Mouse (Mus musculus): ENCODE results near the gene Ndufs2.

The Ndufs2 gene

DNA sequence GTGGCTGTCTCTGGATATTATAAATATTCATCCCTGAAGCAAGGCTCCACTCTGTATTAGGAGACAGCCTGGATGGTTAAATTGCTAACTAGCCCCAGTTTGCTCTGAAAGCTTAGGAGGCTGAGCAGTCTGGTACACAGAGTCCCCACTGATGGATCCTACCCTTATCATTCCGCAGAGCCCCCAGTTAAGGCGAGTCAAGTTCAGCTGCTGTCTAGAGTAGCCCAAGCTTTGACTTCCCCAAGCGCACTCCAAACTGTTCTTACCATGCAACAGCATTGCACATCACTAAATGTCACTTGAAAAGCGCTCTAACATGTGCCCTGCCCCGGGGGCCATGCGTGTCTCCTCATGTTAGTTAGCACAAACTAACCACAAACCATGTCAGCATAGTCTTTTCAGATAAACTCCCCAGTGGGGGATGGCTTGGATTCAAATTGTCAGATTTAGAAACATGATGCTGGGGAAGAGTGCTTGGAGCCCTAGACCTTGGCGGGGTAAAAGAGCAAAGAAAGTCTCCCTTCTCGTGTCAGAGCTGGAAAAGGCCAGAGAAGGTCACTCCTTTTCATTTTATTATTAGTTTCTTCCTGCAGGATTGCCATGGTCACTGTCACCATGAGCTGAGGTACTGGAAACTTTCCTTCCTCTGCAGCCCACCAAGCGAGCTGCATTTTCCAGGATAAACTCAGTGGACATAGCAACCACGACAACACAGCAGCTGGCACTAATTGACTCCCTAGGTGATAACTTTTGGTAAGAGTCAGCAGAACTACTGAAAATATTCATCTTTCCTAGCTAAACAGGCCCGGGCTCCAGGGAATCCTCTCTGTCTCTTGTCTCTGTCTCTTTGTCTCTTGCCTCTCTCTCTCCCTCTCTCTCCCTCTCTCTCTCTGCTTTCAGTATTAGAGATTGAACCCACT is 57.0 kb downstream of the Ndufs2 start:
- DNase-seq: peak; percentile 35

DNA sequence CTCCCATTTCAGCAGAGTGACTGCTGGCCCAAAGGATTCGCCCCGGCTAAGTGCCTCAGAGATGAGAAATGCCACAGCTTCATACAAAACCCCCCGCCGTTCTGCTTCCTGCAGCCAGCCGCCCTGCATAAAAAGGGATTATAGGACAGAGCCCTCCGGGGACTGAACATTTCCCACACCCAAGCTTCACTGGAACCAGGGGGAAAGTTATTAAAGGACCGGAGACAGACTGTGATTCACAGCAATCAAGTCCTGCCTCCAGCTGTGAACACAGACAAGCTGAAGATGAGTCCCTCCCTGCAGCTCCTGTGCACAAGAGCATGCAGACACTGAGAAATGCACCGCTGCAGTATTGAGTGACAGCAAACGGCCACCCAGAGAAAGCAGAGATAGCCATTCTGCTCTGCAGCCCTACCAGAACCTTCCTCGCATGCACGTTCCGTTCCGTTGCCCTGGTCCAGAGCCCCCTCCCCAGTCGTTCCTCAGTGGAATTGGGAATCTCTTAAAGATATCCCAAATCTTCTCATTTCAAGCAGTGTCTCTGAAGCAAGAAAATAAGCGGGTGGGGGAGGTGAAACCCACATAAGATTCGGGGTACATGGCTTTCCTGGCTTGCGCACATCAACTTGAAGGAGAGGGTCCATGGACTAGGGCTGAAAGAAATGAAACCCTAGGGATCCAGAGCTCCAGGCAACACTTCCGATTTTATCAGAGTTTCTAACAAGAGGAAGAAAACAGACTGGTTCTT is 57.9 kb downstream of the Ndufs2 start:
- peak; percentile 74 for DNase-seq

DNA sequence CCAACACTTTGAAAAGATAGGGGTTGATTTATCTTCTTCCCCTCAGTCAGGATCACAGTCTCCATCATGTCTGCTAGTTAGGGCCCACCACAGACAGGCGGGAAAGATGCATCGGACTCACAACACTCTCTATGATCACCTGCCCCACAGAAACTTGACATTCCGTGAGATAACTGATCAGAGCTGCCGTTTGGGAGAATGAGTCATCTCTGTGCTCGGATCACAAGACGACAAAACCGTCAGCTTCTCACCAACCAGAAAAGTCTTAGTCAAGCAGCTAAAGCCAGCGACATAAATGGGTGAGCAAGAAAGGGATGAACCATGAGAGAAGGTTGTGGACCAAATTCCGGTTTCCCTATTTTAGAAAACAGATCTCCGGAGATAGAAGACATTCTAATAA is 58.9 kb downstream of the Ndufs2 start:
- no peak for DNase-seq

DNA sequence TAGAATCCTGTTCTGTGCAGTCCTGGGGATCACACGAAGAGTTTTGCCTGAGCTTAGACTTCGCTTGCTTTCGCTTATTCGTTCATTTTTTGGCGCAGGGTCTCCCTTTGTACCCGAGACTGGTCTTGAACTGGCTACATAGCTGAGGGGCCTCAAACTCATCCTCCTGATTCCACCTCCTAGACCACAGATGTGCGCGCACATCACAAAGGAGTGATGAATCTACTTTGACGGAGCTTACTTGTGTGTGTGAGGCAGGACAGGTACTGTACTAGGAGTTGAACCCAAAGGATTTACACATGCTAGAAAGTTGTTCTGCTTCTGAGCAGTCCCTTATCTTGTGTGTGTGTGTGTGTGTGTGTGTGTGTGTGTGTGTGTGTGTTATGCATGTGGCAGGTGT is 60.4 kb downstream of the Ndufs2 start:
- DNase-seq: no peak

DNA sequence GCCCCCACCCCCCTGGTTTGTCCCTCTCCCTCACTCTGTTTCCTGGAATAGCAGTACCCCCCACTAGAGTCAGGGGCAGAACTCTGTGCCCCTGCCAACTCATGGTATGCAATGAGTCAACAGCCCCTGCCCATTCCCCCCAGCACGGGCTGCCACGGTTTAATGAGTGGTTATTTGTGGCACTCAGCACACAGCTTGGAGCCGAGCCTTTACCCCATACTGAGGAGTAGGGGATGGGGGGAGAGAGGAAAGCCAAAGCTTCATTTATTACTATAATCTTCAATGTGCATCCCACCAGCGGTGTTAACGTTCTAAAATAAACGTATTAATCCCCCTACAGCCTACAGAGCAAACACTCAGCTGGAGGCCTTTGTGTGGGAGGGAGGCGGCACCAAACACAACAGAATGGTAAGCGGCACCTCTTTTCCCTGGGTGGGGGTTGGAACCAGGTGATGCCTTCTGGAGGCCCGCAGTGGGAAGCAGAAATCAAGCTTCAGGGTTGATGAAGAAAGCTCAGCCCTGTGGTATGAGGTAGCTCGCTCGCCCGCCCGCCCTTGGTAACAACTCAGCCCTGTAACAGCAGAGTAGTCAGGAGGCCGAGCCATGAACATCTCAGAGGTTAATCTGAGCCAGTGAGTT is 61.6 kb downstream of the Ndufs2 start:
- peak; percentile 11 for DNase-seq

DNA sequence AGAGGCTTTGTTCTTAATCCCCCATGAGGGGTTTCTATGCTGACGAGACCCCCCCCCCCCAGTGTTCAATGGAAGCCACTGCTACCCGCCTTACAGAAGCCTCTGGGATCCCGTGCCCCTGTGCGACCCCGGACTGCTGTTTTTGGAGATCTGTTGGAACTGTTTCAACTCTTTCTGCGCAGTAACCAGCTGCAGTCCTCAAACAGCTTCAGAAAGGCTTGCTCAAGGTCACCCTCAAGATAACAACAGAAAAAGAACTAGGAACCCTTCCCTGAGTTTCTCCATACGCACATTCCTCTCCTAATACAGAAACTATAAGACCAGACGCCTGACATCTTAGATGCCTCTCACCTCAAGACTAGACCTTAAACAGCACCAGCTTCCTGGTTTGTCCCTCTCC is 62.1 kb downstream of the Ndufs2 start:
- DNase-seq: no peak

DNA sequence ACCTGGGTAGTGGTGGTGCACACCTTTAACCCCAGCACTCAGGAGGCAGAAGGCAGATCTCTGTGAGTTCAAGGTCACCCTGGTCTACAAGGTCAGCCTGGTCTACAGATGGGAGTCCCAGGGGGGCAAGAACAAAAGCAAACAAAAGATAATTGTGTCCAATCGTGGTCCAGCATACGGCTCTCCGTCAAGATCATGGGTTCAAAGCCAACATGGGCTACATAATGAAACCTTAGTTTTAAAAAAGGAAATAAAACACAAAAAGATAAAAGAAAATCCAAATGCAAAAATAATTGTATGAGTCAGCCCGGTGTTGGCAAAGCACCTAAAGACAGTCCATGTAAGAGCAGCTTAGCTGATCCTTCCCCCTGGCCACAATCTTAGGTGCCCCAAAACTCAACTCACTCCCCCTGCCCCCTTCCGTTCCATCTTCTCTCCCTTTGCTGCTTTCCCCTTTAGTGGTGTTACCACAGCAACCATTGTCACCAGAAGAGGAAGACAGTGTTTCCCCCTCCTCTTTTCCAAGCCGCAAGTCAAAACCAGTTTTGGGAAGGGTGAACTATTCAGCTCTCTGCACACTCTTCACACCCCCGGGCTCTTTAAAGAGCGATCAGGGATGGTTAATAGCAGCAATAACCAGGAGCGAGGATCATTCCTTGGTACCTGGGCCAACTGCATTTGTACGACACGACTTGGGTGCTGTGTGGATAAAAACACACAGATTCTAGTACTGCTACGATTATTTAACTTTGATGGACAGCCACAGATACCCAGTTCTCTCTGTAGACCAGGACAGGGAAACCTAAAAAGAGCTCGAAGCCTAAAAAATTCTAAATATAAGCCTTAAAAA is 63.1 kb downstream of the Ndufs2 start:
- peak; percentile 7 for DNase-seq

DNA sequence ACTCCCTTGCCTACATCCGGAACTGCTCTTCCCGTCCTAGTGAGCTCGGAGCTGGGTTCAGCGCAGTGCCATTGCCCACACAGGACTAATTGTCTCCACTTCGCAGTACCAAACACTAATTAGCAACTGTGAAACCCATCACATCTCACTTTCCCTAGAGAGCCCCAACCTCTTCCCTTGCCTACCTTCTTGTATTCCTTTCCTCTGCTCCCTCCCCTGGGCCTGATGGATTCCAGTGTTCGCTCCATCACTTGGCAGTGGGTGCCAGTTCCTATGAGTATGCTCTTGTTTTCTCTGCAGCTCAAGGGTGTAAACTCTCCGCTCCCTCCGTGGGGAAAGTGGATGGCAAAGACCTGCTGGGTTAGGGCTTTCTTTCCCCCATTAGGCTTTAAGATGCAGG is 65.5 kb downstream of the Ndufs2 start:
- DNase-seq: no peak

Measured in retina, postnatal 1 day (tissue).